Mouse (Mus musculus) G1E (cell line): ENCODE results near the gene Sorcs2.

ENCODE experiments used
- CTCF ChIP-seq: IDR thresholded peaks from 2 replicates; pipeline ENCODE4 v1.5.1; 2012; ENCODE audit warnings: low read depth, low read length, inconsistent platforms, mixed read lengths
- GATA1 ChIP-seq: IDR thresholded peaks from 2 replicates; pipeline ENCODE4 v1.6.1; 2012; ENCODE audit warnings: borderline replicate concordance, low read length, inconsistent platforms, mixed read lengths
- POLR2AphosphoS5 ChIP-seq: IDR thresholded peaks from 2 replicates; pipeline ENCODE4 v1.6.1; 2012; ENCODE audit warnings: low read depth, low read length, inconsistent platforms; ENCODE audit not compliant: insufficient replicate concordance

DNA sequence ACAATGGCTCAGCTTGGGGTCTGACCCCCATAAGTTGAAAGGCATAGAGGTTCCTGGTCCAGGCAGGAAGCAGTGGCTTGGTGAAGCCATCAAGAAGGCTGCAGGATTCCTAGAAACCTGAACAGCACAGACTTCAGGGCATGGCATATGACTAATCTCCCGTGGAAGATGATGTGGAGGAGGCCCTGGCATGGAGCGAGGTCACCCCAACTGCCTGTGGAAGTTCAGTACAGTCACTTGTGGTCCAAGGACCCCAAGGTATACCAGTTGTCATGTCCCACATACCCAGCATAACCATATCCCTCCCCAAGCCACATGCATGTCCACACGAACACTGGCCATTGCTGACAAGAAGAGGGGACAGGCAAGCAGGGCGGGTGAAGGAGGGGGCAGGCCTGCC is 206.7 kb downstream of the Sorcs2 start:
- TF ChIP-seq CTCF, result no peak
- TF ChIP-seq GATA1, result no peak
- TF ChIP-seq POLR2AphosphoS5, result no peak
